Comparison of ENCODE assay signal across 14 mouse cellular contexts in genomic region chr10:41881438-41881837, GRCm38 (mm10).
A peak's percentile ranks its signal among the peaks of the same experiment; 100 is the strongest.
DNase-seq lines count a peak whose midpoint lies in the region; ATAC-seq and TF ChIP-seq lines count a peak whose summit lies in the region.
"Had no signal": no experiment of that assay in that cellular context is flagged by ENCODE, and none has a peak within 500 bp of the region (broad histone marks: within the 10 kb centered on the region; RNA-seq: fewer than 3 reads in every experiment).

No protein-coding gene starts in this region.

- WGBS in forebrain, embryonic 14.5 days, result 6% methylated on average over 4 of the region's 4 CpGs
- WGBS in forebrain, embryonic 11.5 days, result 14% methylated on average over 4 of the region's 4 CpGs
- 52% methylated on average over 4 of the region's 4 CpGs for WGBS in kidney, embryonic 16.5 days
- WGBS in midbrain, embryonic 16.5 days, result 13% methylated on average over 4 of the region's 4 CpGs

- 0 out of 2 replicates have a peak, but pooled peaks have one; percentile 26 for ATAC-seq in forebrain, embryonic 14.5 days
- no peak for ATAC-seq in forebrain, embryonic 11.5 days (replicated peaks; ENCODE audit: low FRiP score)
- ATAC-seq in kidney, embryonic 16.5 days (ENCODE audit: low FRiP score, low TSS enrichment), result no peak
- ATAC-seq in midbrain, embryonic 16.5 days, result no peak
- ATAC-seq: Patski had no signal

- no peak overlapping the region for H3K9ac ChIP-seq in forebrain, embryonic 14.5 days (ENCODE audit: low read length)
- H3K9ac ChIP-seq in forebrain, embryonic 11.5 days (ENCODE audit: low read length), result no peak overlapping the region
- 0 out of 2 replicates have a peak overlapping the region, but pooled peaks have one; percentile 22 for H3K9ac ChIP-seq in kidney, embryonic 16.5 days (replicated peaks; ENCODE audit: low read length)
- 0 out of 2 replicates have a peak overlapping the region, but pooled peaks have one; percentile 21 for H3K9ac ChIP-seq in midbrain, embryonic 16.5 days (ENCODE audit: low read depth, low read length)

- no peak for TF ChIP-seq POLR2A in brain, embryonic 14.5 days (IDR thresholded peaks at IDR 0.05; ENCODE audit: borderline replicate concordance, extremely low read depth, insufficient read depth, insufficient read length, poor library complexity, severe bottlenecking)

- no peak overlapping the region for H3K4me3 ChIP-seq in forebrain, embryonic 14.5 days (ENCODE audit: low read depth, low read length)
- no peak overlapping the region for H3K4me3 ChIP-seq in forebrain, embryonic 11.5 days (ENCODE audit: low read depth, low read length)
- H3K4me3 ChIP-seq in kidney, embryonic 16.5 days (ENCODE audit: low read length), result no peak overlapping the region
- no peak overlapping the region for H3K4me3 ChIP-seq in midbrain, embryonic 16.5 days (ENCODE audit: low read depth, low read length)

- H3K27ac ChIP-seq in forebrain, embryonic 14.5 days (ENCODE audit: low read depth, low read length), result no peak overlapping the region
- H3K27ac ChIP-seq in forebrain, embryonic 11.5 days (ENCODE audit: low read depth, low read length), result no peak overlapping the region
- no peak overlapping the region for H3K27ac ChIP-seq in kidney, embryonic 16.5 days (ENCODE audit: low read length)
- no peak overlapping the region for H3K27ac ChIP-seq in midbrain, embryonic 16.5 days (ENCODE audit: low read length)

- no peaks in the 10 kb centered on the region for H3K27me3 ChIP-seq in forebrain, embryonic 14.5 days (replicated peaks; ENCODE audit: control insufficient read depth, insufficient read depth, low read length)
- no peaks in the 10 kb centered on the region for H3K27me3 ChIP-seq in forebrain, embryonic 11.5 days (ENCODE audit: control insufficient read depth, insufficient read depth, low read length)
- no peaks in the 10 kb centered on the region for H3K27me3 ChIP-seq in kidney, embryonic 16.5 days (ENCODE audit: insufficient read depth, low read length)
- no peaks in the 10 kb centered on the region for H3K27me3 ChIP-seq in midbrain, embryonic 16.5 days (ENCODE audit: control insufficient read depth, insufficient read depth, low read depth, low read length)
- H3K27me3 ChIP-seq: Patski had no signal

- H3K4me1 ChIP-seq in forebrain, embryonic 14.5 days (ENCODE audit: control insufficient read depth, insufficient read depth, low read length), result no peaks in the 10 kb centered on the region
- H3K4me1 ChIP-seq in forebrain, embryonic 11.5 days (replicated peaks; ENCODE audit: control insufficient read depth, insufficient read depth, low read length), result 0 out of 2 replicates have a peak, but pooled peaks cover 5% of the 10 kb centered on the region
- peaks cover 3% of the 10 kb centered on the region for H3K4me1 ChIP-seq in kidney, embryonic 16.5 days (ENCODE audit: insufficient read depth, low read length)
- peaks cover 14% of the 10 kb centered on the region for H3K4me1 ChIP-seq in midbrain, embryonic 16.5 days (ENCODE audit: control insufficient read depth, insufficient read depth, low read length)

- H3K36me3 ChIP-seq in forebrain, embryonic 14.5 days (ENCODE audit: control insufficient read depth, insufficient read depth, low read length), result no peaks in the 10 kb centered on the region
- H3K36me3 ChIP-seq in forebrain, embryonic 11.5 days (ENCODE audit: control insufficient read depth, insufficient read depth, low read length), result no peaks in the 10 kb centered on the region
- H3K36me3 ChIP-seq in kidney, embryonic 16.5 days (ENCODE audit: insufficient read depth, low read length), result no peaks in the 10 kb centered on the region
- H3K36me3 ChIP-seq in midbrain, embryonic 16.5 days (ENCODE audit: control insufficient read depth, insufficient read depth, low read length), result no peaks in the 10 kb centered on the region

- no peaks in the 10 kb centered on the region for H3K9me3 ChIP-seq in forebrain, embryonic 14.5 days (replicated peaks; ENCODE audit: control insufficient read depth, low read length)
- H3K9me3 ChIP-seq in forebrain, embryonic 11.5 days (ENCODE audit: control insufficient read depth, low read length), result no peaks in the 10 kb centered on the region
- no peaks in the 10 kb centered on the region for H3K9me3 ChIP-seq in kidney, embryonic 16.5 days (ENCODE audit: low read length)
- H3K9me3 ChIP-seq in midbrain, embryonic 16.5 days (replicated peaks; ENCODE audit: control insufficient read depth, low read length, poor library complexity, severe bottlenecking), result no peaks in the 10 kb centered on the region

- H3K4me2 ChIP-seq in forebrain, embryonic 14.5 days (ENCODE audit: low read length), result no peak overlapping the region
- H3K4me2 ChIP-seq in forebrain, embryonic 11.5 days (ENCODE audit: low read depth, low read length, severe bottlenecking), result no peak overlapping the region
- no peak overlapping the region for H3K4me2 ChIP-seq in kidney, embryonic 16.5 days (replicated peaks; ENCODE audit: low read depth, low read length)
- H3K4me2 ChIP-seq in midbrain, embryonic 16.5 days (ENCODE audit: low read length), result no peak overlapping the region
- H3K4me2 ChIP-seq: liver, embryonic 11.5 days had no signal

- no peak for DNase-seq in forebrain, embryonic 14.5 days (ENCODE audit: low spot score)
- no peak for DNase-seq in forebrain, embryonic 11.5 days (ENCODE audit: low spot score)
- DNase-seq in kidney, adult 9 months, result no peak
- peak; percentile 48 for DNase-seq in brain, embryonic 14.5 days (ENCODE audit: low read depth)
- no peak for DNase-seq in right cerebral cortex, postnatal 14 days
- no peak for DNase-seq in ovary, adult 18-20 months (ENCODE audit: low spot score)
- DNase-seq: adrenal gland, postnatal 25 days; cerebellum, adult 9-11 months; kidney, postnatal 4 days; right cerebral cortex, adult 18-20 months had no signal

- no peak for TF ChIP-seq CTCF in brain, embryonic 14.5 days (IDR thresholded peaks at IDR 0.05; ENCODE audit: borderline replicate concordance, extremely low read depth, insufficient read depth, insufficient read length)

Comparison
In these comparisons a context has a peak if more than half of its experiments do, and no peak if none do; other contexts are left out.
1. H3K9ac ChIP-seq: peak in kidney, embryonic 16.5 days (single experiment) and midbrain, embryonic 16.5 days (single experiment); none in forebrain, embryonic 14.5 days (single experiment) and forebrain, embryonic 11.5 days (single experiment).